Mouse (Mus musculus): Measurements from ENCODE around the gene Dynlrb2. TPM values are rescaled to one million over a fixed set of nuclear protein-coding genes. Genes with fewer than 3 reads are reported as not detected.

Gene Dynlrb2
- polyA plus RNA-seq (2017; shearing (Covaris generic)), result not detected

GRCm38 (mm10) chr8:116504477-116505120 lies at the start of gene Dynlrb2:
Gene Dynlrb2 (plus strand): TSS chr8:116504974.

Other genes with a start within 250 kb of the Dynlrb2 start
- gene Cdyl2, start 228.0 kb downstream of the Dynlrb2 start, polyA plus RNA-seq (2017; shearing (Covaris generic)), result 15.0 TPM